Mouse (Mus musculus): ENCODE results near the gene Cep55. TPM values are rescaled to one million over a fixed set of nuclear protein-coding genes. Genes with fewer than 3 reads are reported as not detected.
A peak's percentile ranks its signal among the peaks of the same experiment; 100 is the strongest.

Cep55 gene
- polyA plus RNA-seq, 1 experiment from 2014 or later, result 52.9 TPM

DNA sequence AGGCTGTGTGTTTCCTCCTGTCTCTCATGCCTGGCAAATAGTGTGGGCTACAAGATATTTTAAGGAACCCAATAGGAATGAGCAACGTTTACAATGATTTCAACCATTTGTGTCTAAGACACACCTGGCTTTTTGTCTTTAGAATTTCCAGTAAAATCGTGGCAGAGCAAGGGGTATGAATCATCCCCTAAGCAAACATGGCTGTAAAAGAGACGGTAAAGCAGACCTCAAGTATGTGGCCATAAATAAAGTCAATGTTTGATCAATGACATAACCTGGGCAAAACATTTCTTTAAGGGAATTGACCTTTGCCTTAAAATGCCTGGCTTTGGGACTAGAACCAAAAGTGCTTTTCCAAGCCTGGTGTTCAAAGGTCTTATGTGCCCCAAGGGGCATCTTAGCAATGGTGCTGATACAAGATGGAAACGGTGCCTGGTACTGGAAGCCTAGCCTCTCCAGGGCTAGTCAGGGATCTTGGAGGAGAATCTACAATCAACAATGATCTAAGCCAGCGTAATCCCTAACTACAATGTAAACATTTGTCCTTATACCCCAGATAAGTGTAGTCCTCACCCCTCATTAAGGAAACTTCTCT is 28.2 kb downstream of the Cep55 start:
- ATAC-seq (ENCODE audit: low FRiP score), result no peak
- no peak overlapping the region for H3K4me2 ChIP-seq
- no peaks in the 10 kb centered on the region for H3K4me1 ChIP-seq
- H3K27me3 ChIP-seq, result no peaks in the 10 kb centered on the region
- H3K27ac ChIP-seq, result no peak overlapping the region
- no peaks in the 10 kb centered on the region for H3K9me3 ChIP-seq
- no peak overlapping the region for H3K9ac ChIP-seq
- H3K36me3 ChIP-seq (replicated peaks), result no peaks in the 10 kb centered on the region
- H3K4me3 ChIP-seq (replicated peaks), result no peak overlapping the region
- WGBS, result 83% methylated on average over 5 of the region's 5 CpGs

DNA sequence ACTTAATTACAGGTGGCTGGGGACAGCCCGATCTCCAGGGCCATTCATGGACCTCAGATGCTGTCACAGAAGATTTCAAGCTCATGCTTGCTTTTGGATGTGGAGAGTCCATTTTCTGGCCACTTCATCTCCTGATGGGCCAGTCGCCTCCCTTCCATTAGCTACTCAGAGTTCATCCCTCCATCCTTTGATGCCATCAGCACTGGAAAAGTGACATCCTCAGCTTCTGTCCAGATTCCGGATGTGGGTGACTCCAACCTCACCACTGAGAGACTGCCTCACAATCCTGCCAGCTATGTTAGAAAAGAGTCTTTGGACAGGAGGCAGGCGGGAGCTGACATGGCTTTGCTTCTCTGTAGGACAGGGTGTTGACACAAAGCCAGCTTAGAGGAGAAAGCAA is 31.0 kb downstream of the Cep55 start:
- no peak overlapping the region for H3K4me2 ChIP-seq
- WGBS, result 96% methylated on average over 4 of the region's 4 CpGs
- no peaks in the 10 kb centered on the region for H3K4me1 ChIP-seq
- no peak overlapping the region for H3K4me3 ChIP-seq (replicated peaks)
- no peak overlapping the region for H3K9ac ChIP-seq
- H3K27me3 ChIP-seq, result no peaks in the 10 kb centered on the region
- H3K36me3 ChIP-seq (replicated peaks), result no peaks in the 10 kb centered on the region
- no peaks in the 10 kb centered on the region for H3K9me3 ChIP-seq
- no peak overlapping the region for H3K27ac ChIP-seq
- no peak for ATAC-seq (ENCODE audit: low FRiP score)

DNA sequence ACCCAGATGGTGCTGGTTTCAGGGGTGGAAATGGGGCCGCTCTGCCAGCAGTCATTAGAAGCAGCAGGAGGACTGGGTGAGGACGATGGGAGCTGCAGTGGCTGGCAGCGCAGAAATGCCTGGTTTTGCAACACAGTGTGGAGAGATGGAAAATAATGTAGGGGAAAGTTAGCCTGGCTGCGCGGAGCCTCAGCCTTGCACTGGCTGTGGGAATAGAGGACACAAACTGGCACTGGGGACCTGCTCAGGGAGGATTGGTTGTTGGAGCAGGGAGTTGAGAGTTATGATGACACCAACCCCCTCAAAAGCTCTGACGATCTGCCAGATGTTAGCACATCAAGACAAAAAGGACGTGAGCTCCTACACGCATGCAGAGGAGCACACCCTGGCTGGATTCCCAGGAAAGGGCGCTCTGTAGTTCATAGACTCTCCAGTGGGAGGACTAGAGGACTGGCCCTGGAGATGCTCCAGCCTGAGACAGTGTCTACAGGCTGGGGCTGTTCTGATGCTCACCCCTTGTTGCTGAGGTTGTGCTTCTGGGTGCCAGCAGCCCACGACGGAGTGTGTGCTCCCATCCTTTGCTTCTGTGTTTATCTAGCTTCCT is 32.2 kb downstream of the Cep55 start:
- Histone ChIP-seq H3K9ac (no peak overlapping the region), H3K4me2 (no peak overlapping the region), H3K9me3 (no peaks in the 10 kb centered on the region), H3K4me1 (no peaks in the 10 kb centered on the region; the same call in 1 of the 2 replicates), H3K4me3 (replicated peaks) (no peak overlapping the region), H3K27ac (no peak overlapping the region), H3K27me3 (no peaks in the 10 kb centered on the region), H3K36me3 (replicated peaks) (no peaks in the 10 kb centered on the region)
- no peak for ATAC-seq (ENCODE audit: low FRiP score)
- 64% methylated on average over 11 of the region's 11 CpGs for WGBS

DNA sequence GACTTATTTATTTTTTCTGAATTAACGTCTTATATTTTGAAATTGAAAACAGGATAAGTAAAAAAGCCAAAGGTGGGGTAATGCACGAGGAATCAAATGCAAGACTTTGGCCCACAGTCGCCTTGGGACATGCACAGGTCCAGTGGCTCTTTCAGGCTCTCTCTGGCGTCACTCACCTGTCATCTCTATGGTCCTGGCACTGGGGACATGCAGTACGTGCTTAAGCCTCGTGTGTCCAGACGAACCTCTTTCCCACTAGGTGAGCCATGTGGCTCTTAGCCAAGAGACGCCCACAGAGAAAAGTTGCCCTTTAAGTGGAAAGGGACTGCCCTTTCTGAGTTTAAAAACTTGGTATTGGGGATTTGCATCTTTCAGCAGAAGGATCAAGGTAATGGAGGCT is 34.5 kb downstream of the Cep55 start:
- no peak overlapping the region for H3K4me2 ChIP-seq
- H3K27ac ChIP-seq, result no peak overlapping the region
- ATAC-seq (ENCODE audit: low FRiP score), result no peak
- no peaks in the 10 kb centered on the region for H3K9me3 ChIP-seq
- H3K36me3 ChIP-seq (replicated peaks), result no peaks in the 10 kb centered on the region
- H3K27me3 ChIP-seq, result peaks cover 9% of the 10 kb centered on the region
- 79% methylated on average over 8 of the region's 8 CpGs for WGBS
- no peak overlapping the region for H3K4me3 ChIP-seq (replicated peaks)
- no peaks in the 10 kb centered on the region; the same call in 1 of the 2 replicates for H3K4me1 ChIP-seq
- no peak overlapping the region for H3K9ac ChIP-seq

DNA sequence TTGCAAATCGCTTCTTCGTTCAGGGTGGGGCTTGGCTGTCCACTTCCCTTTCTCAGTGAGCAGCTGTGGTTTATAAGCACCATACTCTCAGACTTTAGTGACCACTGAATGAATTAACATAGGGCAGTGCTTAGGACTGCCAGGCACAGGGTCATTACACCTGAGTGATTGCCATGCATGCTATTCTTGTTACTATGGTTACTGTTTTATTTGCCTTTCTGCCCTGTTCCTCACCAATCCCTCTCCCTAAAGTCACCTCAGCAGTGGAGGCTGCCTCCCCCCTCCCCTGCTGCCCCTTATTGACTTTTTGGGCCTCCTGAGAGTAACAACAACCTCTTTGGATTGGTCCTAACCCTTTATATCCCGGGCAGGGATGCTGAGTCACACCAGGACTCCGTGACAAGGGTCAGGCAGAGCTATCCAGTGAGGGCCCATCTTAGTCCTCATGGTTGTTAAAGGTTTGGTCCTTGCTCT is 36.7 kb downstream of the Cep55 start:
- H3K4me1 ChIP-seq, result no peaks in the 10 kb centered on the region; the same call in 1 of the 2 replicates
- no peak overlapping the region for H3K4me2 ChIP-seq
- H3K9ac ChIP-seq, result no peak overlapping the region
- no peaks in the 10 kb centered on the region for H3K9me3 ChIP-seq
- WGBS, result 62% methylated on average over 4 of the region's 4 CpGs
- H3K27me3 ChIP-seq, result peaks cover 30% of the 10 kb centered on the region
- H3K27ac ChIP-seq, result no peak overlapping the region
- H3K36me3 ChIP-seq (replicated peaks), result no peaks in the 10 kb centered on the region
- no peak for ATAC-seq (ENCODE audit: low FRiP score)
- H3K4me3 ChIP-seq (replicated peaks), result no peak overlapping the region

GRCm38 (mm10) chr19:38096231-38096630 is 41.4 kb downstream of the Cep55 start:
- WGBS, result 19% methylated on average over 4 of the region's 4 CpGs
- no peak for ATAC-seq (ENCODE audit: low FRiP score)

DNA sequence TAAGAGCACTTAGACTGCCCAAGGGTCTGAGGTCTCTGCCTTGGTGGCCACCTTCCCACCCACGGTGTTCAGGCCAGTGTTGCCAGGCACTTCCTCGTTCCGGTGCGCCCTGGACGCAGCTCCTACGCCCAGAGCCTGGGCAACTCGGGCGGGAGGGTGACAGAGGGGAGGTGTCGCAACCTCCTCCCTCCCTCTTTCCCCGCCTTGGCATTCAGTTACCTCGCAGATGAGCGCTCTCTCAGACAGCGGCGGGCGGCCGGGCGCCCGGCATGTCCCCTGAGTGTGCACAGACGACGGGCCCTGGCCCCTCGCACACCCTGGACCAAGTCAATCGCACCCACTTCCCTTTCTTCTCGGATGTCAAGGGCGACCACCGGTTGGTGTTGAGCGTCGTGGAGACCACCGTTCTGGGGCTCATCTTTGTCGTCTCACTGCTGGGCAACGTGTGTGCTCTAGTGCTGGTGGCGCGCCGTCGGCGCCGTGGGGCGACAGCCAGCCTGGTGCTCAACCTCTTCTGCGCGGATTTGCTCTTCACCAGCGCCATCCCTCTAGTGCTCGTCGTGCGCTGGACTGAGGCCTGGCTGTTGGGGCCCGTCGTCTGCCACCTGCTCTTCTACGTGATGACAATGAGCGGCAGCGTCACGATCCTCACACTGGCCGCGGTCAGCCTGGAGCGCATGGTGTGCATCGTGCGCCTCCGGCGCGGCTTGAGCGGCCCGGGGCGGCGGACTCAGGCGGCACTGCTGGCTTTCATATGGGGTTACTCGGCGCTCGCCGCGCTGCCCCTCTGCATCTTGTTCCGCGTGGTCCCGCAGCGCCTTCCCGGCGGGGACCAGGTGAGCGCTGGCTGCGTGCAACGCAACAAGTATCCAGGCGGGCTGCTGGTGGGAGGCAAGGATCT is 42.3 kb downstream of the Cep55 start, which contains the start of gene Ffar4:
TSS of gene Ffar4 (plus strand) at position 214 of the 901 bp plus-strand sequence.
- WGBS, result under 1% methylated on average over 76 of the region's 77 CpGs
- no peak within 1 kb of the TSS for H3K27ac ChIP-seq

More at GRCm38 (mm10) chr19:38096231-38096630, 41.4 kb downstream of the Cep55 start:
- Histone ChIP-seq H3K27me3 (peaks cover 60% of the 10 kb centered on the region), H3K9me3 (no peaks in the 10 kb centered on the region), H3K4me3 (replicated peaks) (no peak overlapping the region), H3K36me3 (replicated peaks) (no peaks in the 10 kb centered on the region), H3K4me1 (peaks cover 11% of the 10 kb centered on the region), H3K27ac (no peak overlapping the region), H3K9ac (no peak overlapping the region), H3K4me2 (no peak overlapping the region)

GRCm38 (mm10) chr19:38107871-38108270 is 53.1 kb downstream of the Cep55 start:
- Histone ChIP-seq H3K4me3 (replicated peaks) (no peak overlapping the region), H3K27me3 (no peaks in the 10 kb centered on the region), H3K9ac (no peak overlapping the region), H3K4me2 (no peak overlapping the region), H3K4me1 (no peaks in the 10 kb centered on the region), H3K36me3 (replicated peaks) (no peaks in the 10 kb centered on the region), H3K27ac (no peak overlapping the region), H3K9me3 (no peaks in the 10 kb centered on the region)
- WGBS, result 95% methylated on average over 4 of the region's 4 CpGs
- ATAC-seq (ENCODE audit: low FRiP score), result no peak

More for the DNA sequence above, 42.3 kb downstream of the Cep55 start, which contains the start of gene Ffar4:
- H3K4me2 ChIP-seq, result peak within 1 kb of the TSS; percentile 50
- peaks cover 60% of the 10 kb centered on the region for H3K27me3 ChIP-seq
- peaks cover 11% of the 10 kb centered on the region for H3K4me1 ChIP-seq
- H3K9me3 ChIP-seq, result no peaks in the 10 kb centered on the region
- H3K4me3 ChIP-seq (replicated peaks), result peak within 1 kb of the TSS; percentile 31
- no peaks in the 10 kb centered on the region for H3K36me3 ChIP-seq (replicated peaks)
- peak; percentile 20; the same call in 1 of the 2 replicates for ATAC-seq (ENCODE audit: low FRiP score)
- H3K9ac ChIP-seq, result no peak within 1 kb of the TSS

- H3K9ac ChIP-seq, result no peak overlapping the region
Observed at GRCm38 (mm10) chr19:38109506-38110242, 54.9 kb downstream of the Cep55 start.

GRCm38 (mm10) chr19:38111056-38111455 is 56.2 kb downstream of the Cep55 start:
- H3K4me3 ChIP-seq (replicated peaks), result no peak overlapping the region
- ATAC-seq (ENCODE audit: low FRiP score), result no peak
- no peaks in the 10 kb centered on the region for H3K9me3 ChIP-seq

More at GRCm38 (mm10) chr19:38109506-38110242, 54.9 kb downstream of the Cep55 start:
- ATAC-seq (ENCODE audit: low FRiP score), result no peak
- no peaks in the 10 kb centered on the region for H3K36me3 ChIP-seq (replicated peaks)
- no peaks in the 10 kb centered on the region for H3K4me1 ChIP-seq
- no peak overlapping the region for H3K27ac ChIP-seq
- H3K27me3 ChIP-seq, result no peaks in the 10 kb centered on the region
- no peaks in the 10 kb centered on the region for H3K9me3 ChIP-seq
- H3K4me2 ChIP-seq, result no peak overlapping the region
- WGBS, result 93% methylated on average over 15 of the region's 15 CpGs
- H3K4me3 ChIP-seq (replicated peaks), result no peak overlapping the region

GRCm38 (mm10) chr19:38112575-38112974 is 57.8 kb downstream of the Cep55 start:
- no peaks in the 10 kb centered on the region for H3K9me3 ChIP-seq
- H3K36me3 ChIP-seq (replicated peaks), result no peaks in the 10 kb centered on the region
- H3K4me2 ChIP-seq, result no peak overlapping the region
- no peaks in the 10 kb centered on the region for H3K4me1 ChIP-seq
- H3K9ac ChIP-seq, result no peak overlapping the region
- 47% methylated on average over 4 of the region's 4 CpGs for WGBS
- no peak overlapping the region for H3K4me3 ChIP-seq (replicated peaks)
- no peak overlapping the region for H3K27ac ChIP-seq
- H3K27me3 ChIP-seq, result no peaks in the 10 kb centered on the region
- no peak for ATAC-seq (ENCODE audit: low FRiP score)

More at GRCm38 (mm10) chr19:38111056-38111455, 56.2 kb downstream of the Cep55 start:
- WGBS, result 79% methylated on average over 8 of the region's 8 CpGs
- no peak overlapping the region for H3K9ac ChIP-seq
- no peak overlapping the region for H3K4me2 ChIP-seq
- no peaks in the 10 kb centered on the region for H3K27me3 ChIP-seq
- H3K27ac ChIP-seq, result no peak overlapping the region
- H3K36me3 ChIP-seq (replicated peaks), result no peaks in the 10 kb centered on the region
- H3K4me1 ChIP-seq, result no peaks in the 10 kb centered on the region

Data from forebrain, embryonic 12.5 days (tissue).